Mouse (Mus musculus): ENCODE data around the gene Rnasel. TPM values are rescaled to one million over a fixed set of nuclear protein-coding genes. Genes with fewer than 3 reads are reported as not detected.
"Not testable (repeated sequence)": the region's sequence is repeated elsewhere in the genome, so short reads cannot be mapped to it uniquely, and the experiment has no call there.

The Rnasel gene
- total RNA-seq, 2 experiments from 2014 or later: 46.4 to 52.2 TPM

DNA sequence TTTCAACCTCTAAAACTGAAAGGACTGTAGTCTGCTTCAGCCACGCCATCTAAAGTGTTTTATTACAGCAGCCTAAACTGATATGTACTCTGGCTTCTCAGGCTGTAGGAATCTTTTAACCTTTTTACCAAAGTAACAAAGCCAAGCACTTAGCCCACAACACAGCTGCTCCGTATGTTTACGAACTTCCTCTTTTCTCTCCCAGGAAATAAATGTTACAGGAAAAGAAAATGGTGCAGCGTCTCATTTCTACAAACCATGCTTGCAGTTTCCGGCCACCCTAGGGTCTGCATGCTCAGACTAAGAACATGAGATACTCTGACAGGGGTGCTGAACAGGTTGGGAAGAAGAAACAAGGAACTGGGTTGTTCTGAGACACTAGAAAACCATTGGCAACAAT is 19.2 kb downstream of the Rnasel start:
- peak; percentile 61 for ATAC-seq (replicated peaks; ENCODE audit: poor library complexity)

DNA sequence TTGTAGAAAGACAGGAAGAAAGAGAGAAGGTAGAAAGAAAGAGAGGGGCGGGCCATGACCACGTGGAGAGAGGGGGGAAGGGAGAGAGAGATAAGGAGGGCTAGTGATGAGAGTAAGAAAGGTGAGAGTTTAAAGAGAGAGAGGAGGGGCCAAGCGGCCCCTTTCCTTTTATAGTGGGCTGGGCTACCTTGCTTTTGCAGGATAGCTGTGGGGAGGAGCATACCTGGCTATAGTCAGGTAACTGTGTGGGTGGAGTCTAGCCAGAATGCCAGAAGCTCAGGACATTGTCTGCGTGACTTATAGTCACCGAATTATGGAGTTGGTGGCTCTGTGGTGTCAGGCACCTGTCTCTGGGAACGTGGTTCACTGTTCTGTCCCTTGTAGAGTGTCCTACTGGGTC is 20.3 kb downstream of the Rnasel start:
- not testable (repeated sequence) for ATAC-seq (replicated peaks; ENCODE audit: poor library complexity)

DNA sequence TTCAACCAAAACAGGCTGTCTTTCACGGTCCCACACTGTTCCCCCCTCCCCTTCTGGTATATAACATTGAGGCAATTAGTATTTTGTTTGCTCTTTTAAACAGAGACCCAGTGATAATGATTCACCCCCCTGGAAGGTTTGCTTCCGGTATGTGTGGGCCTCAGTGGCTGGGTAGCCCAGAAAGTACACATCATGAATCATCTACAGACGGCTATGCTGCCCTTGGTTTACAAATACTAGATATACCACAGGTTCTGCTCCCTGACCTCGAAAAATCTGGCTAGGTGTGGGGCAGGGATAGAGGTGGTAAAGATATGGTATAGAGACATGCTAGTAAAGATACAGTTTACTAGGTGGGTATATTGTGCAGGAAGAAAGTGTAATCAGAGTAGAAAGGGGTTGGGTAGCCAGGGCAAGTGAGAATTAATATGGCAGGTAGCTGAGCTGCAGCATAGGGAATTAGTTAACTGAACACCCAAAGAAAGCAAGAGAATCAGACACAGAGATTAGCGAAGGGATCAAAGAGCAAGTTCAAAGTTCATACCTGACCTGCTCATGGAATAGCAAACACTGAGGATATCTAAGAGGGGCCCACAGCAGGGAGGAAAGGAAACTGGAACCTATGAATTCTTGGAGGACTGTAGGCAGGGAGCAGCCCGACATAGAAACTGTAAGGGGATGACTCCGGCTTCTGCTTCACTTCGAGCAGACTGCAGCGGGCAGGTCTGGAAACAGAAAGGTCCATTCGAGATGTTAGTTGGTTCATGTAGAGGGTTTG is 21.0 kb downstream of the Rnasel start:
- ATAC-seq (replicated peaks; ENCODE audit: poor library complexity): no peak

DNA sequence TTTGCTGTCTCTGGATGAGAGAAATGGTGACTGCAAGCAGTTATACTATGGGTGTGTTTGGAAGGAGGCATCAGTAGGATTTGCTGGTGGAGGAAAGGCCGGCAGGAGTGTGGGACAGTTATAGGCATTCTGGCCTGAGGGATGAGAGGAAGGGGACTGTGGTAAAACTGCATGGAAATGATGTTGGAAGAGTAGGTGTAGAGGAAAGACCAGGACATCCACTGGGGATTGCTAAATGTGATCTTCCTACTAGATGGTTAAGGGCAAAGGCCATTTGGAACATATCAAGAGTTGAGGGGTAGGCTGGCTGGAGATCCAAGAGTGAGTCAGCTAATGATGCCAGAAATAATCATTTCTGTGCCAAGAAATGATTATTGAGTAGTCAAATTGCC is 21.5 kb downstream of the Rnasel start:
- no peak for ATAC-seq (replicated peaks; ENCODE audit: poor library complexity)

DNA sequence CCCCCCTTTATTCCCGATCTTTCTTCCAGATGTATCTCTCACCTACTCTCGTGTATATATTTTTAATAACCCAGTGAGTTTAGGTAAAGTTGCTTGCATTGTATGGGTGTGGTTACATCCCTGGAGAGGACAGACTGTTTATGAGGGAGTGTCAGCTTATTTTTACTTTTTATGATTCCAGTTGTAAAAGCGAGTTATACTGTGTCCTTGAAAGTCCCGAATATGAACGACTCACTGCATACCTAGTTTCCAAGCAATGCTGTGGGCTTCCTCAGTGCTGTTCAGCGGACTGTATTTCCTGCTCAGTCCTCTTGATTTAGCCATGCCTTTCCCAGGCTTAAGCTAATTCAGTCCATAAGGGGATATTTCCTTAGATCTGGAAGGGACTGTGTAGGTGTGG is 25.9 kb downstream of the Rnasel start:
- no peak for ATAC-seq (replicated peaks; ENCODE audit: poor library complexity)

DNA sequence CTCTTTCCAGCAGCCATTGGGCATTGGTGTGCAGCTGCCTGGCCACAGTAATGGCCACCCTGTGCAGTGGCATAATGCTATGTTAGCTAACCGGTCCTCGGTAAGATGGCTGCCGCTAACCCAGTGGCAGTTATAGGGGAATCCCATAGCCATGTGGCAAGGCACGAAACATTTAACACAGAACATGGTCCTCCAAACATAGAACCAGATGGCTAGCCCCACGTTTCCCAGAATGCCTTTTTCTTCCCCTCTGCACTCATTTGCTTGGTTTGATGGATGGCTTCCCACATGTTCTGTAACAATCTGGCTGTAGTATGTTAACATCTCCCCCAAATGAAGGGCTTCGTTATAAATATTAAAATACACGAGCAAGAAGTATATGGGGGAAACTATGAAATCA is 27.0 kb downstream of the Rnasel start:
- ATAC-seq (replicated peaks; ENCODE audit: poor library complexity): no peak

DNA sequence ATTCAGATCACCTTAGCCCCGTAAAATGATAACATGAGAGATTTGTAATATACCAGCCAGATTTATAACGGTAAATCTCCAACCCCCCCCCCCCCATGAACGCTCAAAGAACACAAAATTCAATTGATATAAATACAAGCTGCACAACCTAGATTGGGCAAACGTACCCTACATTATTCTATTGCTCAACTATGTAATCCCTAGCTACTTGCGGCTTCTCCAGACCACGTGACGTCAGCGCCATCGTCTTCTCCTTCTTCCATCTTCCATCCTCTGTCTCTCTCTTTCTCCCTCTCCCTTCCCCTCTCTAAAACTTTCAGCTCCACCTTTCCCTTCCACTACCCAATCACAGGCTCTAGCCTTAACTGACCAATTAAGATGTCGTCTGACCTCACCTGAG is 29.0 kb downstream of the Rnasel start:
- ATAC-seq (replicated peaks; ENCODE audit: poor library complexity): peak; percentile 52

DNA sequence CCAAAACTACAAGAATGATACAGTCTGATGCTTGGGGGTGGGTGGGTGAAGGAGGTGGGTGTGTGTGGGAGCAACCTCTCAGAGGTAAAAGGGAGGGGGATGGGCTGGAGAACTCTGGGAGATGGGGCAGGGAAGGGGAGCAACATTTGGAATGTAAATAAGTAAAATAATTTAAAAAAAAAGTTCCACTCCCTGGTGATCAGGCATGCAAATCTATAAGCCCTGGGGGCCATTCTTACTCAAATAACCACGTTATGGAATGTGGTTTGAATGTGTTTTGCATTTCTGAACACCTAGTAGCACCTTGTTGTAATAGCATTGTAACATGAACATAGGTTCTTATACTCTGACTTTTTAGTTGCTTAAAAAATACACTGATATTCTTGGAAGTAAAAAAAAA is 34.1 kb downstream of the Rnasel start:
- no peak for ATAC-seq (replicated peaks; ENCODE audit: poor library complexity)

DNA sequence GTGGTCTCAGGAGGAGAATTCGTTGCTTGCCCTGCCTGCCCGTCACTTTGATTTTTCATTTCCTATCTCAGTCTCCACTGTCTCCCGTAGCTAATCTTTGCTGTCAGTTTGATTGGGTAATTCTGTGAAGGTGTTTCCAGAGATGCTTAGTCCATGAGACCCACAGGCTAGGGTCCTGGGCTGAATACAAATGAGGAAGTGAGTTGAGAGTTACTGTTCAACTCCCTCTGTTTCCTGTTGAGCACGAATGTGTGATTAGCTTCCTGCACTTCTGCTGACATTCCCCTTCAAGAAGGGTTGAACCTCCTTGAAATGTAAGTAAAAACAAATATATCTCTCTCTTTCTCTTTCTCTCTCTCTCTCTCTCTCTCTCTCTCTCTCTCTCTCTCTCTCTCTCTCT is 36.4 kb downstream of the Rnasel start:
- ATAC-seq (replicated peaks; ENCODE audit: poor library complexity): peak; percentile 96

DNA sequence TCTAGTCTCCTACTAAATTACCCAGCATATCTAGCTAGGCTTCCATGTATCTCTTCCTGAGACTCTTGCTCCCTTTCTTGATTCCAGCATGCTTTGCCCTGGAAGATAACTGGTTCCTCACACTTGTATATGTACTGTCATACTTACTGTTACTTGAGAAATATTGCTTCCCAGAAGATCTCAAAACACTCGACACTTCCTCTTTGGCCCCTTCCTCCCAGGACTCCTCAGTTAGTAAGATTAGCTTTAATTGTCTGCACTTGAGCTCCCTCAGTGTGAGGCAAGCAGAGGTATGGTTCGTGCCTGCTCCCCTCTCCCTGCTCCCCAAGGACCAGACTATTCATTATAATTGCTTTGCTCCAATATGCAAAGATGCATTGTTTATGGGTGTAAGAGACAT is 41.5 kb downstream of the Rnasel start:
- ATAC-seq (replicated peaks; ENCODE audit: poor library complexity): peak; percentile 73

DNA sequence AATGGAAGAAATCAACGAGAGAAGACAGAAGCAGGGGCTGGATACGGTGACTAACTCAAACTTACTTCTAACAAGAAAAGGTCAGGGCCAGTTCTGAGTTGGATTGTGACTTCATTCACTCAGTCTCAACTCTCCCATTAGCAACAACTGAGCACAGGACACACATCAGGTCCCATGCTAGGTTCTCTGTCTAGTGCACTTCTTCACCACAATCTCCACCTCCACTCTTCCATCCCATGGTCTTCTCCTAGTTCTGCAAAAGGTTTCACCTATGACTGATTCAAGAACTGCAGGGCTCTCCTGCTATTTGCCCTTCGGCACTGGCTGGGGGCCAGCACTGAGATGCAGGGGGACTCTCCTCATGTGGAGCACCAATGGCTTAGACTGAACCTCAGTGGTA is 45.0 kb downstream of the Rnasel start:
- ATAC-seq (replicated peaks; ENCODE audit: poor library complexity): no peak

DNA sequence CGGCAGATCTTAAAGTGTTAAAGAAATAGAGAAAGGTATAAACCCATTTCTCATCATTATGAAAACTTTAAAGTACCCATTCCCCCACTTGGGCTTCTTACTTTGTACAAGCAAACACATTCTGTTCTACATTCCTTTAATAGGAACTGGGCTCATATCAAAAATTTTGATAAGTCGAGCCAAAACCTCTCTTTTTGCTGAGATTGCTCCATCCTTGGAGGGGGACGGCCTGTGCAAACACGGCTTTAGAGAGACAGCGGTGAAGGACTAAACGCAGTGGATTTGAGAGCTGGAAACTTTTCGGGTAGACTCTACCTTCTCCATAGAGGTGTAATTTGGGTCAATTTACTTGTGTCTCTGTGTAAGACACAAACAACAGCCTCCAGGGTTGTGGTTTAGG is 53.5 kb downstream of the Rnasel start:
- no peak for ATAC-seq (replicated peaks; ENCODE audit: poor library complexity)

DNA sequence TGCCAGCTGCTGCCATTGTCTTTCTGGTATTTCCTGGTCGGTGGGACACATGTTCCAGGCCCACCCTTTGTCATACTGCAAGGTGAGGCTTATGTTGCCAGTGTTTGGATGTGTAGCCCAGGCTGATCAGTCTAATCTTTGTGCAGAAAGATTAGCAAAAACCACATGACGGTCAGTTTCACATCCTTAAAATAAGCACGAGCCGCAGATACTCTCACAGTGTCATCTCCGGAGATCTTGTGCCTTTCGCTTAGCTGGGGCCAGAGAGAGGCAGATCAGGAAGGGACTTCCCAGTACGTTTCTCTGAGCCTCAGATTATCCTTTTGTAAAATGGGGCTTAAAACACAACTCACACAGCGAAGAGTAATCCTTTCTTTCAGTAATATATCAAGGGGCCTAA is 54.3 kb downstream of the Rnasel start:
- peak; percentile 76 for ATAC-seq (replicated peaks; ENCODE audit: poor library complexity)

DNA sequence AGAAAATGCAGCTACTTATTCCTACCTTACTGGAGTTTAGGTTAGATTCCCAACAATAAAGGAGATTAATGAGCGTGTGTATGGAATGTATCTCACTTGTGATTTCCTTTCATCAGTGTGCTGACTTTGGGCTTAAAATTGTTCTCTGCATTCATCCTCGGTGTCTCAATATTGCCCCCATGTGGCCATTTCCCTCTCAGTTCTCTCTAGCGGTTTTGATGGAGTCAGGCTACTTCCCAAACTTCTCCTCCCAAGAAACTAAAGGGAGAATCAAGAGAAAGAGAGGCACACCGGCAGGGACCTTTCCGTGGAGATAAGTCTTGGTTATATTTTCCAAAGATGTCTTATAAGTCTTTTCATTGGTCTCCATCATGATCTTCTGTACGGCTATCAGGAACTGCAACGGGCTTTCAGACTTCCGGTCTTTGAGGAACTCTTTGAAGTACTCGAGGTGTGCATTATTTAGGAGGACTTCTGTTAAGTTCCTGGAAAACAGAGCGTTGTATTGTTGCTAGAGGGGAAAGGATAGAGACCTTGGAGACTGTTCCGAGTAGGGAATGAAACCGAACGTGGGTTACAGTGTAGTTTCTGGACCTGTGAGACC is 58.3 kb downstream of the Rnasel start:
- ATAC-seq (replicated peaks; ENCODE audit: poor library complexity): peak; percentile 89

Other genes with a start within 250 kb of the Rnasel start
- gene Npl, start 199.4 kb upstream of the Rnasel start, total RNA-seq (2015): 27.6 and 28.0 TPM in 2 replicates
- 14.2 and 15.2 TPM in 2 replicates for gene Npl, start 199.4 kb upstream of the Rnasel start, total RNA-seq (2017)
- gene Rgs8, start 96.4 kb upstream of the Rnasel start, total RNA-seq (2015): 0.17 and 1.1 TPM in 2 replicates
- gene Rgs8, start 96.4 kb upstream of the Rnasel start, total RNA-seq (2017): 0.25 and 0.37 TPM in 2 replicates
- not detected in 2 replicates for gene Rgs16, start 9.1 kb upstream of the Rnasel start, total RNA-seq (2015)
- gene Rgs16, start 9.1 kb upstream of the Rnasel start, total RNA-seq (2017): 0.44 TPM in 1 of 2 replicates, not detected in the other
- gene Rgsl1, start 94.7 kb downstream of the Rnasel start, total RNA-seq (2015): 0.59 TPM in 1 of 2 replicates, not detected in the other
- 0.42 TPM in 1 of 2 replicates, not detected in the other for gene Rgsl1, start 94.7 kb downstream of the Rnasel start, total RNA-seq (2017)
- gene Teddm1b, start 124.9 kb downstream of the Rnasel start, total RNA-seq (2015): not detected in 2 replicates
- not detected in 2 replicates for gene Teddm1b, start 124.9 kb downstream of the Rnasel start, total RNA-seq (2017)
- gene Teddm1a, start 142.3 kb downstream of the Rnasel start, total RNA-seq (2015): not detected in 2 replicates
- not detected in 2 replicates for gene Teddm1a, start 142.3 kb downstream of the Rnasel start, total RNA-seq (2017)
- 32.1 and 35.2 TPM in 2 replicates for gene Glul, start 150.5 kb downstream of the Rnasel start, total RNA-seq (2015)
- gene Glul, start 150.5 kb downstream of the Rnasel start, total RNA-seq (2017): 46.2 and 55.2 TPM in 2 replicates
- gene Teddm2, start 150.8 kb downstream of the Rnasel start, total RNA-seq (2015): 0.05 and 0.10 TPM in 2 replicates
- gene Teddm2, start 150.8 kb downstream of the Rnasel start, total RNA-seq (2017): 0.24 TPM in 1 of 2 replicates, not detected in the other

Data from megakaryocyte progenitor cell, adult 5-6 weeks (primary cell).